Mouse (Mus musculus) cerebellum, postnatal 14 days (tissue): ENCODE measurements around the gene Gm45234.

Experiments used
- DNase-seq, 2 experiments: peaks; one replicate each; pipeline ENCODE4 v3.0.0; 2021; ENCODE audit warnings: mixed read lengths in 2 of 2

Gene Gm45234

DNA sequence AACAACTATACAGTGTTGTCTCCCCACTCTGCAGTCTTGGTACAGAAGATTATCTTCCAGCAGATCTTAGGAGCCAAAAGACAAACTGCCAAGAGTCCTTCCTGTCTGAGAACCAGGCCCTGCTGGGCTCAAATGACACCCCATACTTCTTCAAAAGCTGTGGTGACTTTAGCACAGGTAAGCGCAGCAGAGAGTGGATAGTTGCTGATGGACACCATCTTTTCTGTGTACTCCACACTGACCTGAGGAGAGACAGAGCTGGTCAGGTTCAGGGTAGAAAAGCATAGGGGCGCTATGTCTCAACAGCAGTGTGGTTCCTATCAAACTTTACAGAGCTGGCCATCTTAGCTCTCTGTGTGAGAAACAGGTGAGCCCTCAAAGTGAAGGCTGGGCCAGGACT is 51.4 kb downstream of the Gm45234 start:
- no peak for DNase-seq

GRCm38 (mm10) chr6:124703789-124704188 is 52.0 kb downstream of the Gm45234 start:
- DNase-seq: no peak

DNA sequence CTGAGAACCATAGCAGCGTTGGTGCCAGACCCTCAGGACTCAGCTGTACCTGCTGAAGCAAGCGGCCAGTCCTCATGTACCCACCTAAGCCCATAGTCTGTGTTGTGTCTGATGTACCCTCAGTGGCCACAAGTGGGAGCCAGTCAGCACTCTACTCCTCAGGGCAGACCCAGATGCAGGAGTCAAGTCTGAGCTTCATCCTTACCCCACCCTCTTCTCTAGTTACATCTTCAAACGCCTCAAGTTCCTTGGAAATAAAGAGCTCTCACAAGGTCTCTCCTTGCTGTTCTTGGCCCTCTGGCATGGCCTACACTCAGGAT is 53.1 kb downstream of the Gm45234 start:
- DNase-seq: peak; percentile 84 to 88

DNA sequence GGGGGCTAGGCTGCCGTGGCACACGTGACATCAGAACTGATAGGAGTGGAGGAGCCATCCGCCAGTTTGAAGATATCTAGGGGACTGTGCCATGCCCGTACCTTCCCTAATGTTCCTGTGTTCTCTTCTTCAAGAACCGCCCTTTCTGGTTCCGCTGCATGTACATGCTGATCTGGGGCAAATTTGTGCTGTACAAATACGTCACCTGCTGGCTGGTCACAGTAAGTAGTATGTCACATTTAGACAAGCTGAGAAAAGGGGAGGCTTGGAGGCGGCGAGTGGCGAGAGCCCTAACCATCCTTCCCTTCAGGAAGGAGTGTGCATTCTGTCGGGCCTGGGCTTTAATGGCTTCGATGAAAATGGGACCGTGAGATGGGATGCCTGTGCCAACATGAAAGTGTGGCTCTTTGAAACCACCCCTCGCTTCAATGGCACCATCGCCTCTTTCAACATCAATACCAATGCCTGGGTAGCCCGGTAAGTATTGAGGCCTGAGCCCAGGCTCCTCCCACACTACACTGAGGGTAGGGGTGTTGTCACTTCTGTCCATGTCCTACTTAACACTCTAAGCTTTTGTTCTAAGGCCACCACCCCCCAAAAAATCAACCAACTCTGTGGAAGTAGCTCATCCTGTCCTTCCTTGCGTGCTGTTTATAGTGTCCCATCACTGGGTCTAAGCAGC is 53.6 kb downstream of the Gm45234 start:
- DNase-seq: no peak

GRCm38 (mm10) chr6:124701338-124701737 is 54.5 kb downstream of the Gm45234 start:
- DNase-seq: no peak

GRCm38 (mm10) chr6:124699962-124700610 is 55.7 kb downstream of the Gm45234 start:
- DNase-seq: peak; percentile 61 to 65

GRCm38 (mm10) chr6:124699366-124699765 is 56.5 kb downstream of the Gm45234 start:
- DNase-seq: peak; percentile 32 to 40

DNA sequence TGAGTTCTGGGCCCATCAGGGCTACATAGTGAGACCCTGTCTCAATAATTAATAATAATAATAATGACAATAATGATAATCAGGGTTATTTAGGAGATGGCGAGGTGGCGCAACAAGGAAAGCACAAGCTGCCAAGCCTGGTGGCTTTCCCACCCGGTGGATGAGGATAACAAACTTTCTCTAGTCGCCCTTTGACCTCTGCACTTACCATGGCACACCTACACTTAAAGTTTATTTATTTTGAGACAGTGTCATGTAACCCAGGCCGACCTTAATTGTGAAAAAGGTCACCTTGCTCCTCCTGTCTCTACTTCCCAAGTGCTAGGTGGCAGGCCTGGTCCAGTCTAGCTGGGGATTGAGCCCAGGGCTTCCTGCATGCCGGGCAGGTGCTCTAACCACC is 57.1 kb downstream of the Gm45234 start:
- DNase-seq: no peak

DNA sequence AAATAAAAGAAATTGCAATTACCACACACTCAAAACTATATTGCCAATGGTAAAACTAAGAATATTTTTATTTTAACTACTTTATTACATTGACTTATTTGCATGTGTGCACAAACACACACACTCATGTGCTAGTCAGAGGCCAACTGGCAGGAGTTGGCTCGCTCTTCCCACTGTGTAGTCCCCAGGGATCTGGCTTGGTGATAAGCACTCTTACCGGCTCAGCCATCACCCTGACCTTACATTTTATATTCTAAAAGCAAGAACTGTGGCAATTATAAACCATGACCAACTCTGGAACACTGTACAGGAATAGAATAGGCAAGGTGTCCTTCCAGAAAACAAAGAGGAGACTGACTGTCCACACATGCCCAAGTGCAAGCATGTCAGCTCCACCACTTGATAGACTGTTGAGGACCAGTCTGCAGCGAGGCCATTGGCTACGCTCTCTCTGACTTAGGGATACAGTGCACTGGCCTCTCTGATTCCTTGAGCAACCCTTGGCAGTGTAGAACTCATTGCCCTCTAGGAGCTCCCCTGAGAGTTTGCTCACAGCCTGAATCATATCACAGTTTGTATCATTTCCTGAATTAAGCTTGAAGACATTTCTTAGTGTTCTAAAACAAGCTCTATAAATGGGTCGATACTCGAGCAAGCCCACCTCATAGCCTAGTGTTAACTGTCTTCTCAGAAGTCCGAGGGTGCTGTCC is 59.2 kb downstream of the Gm45234 start:
- DNase-seq: no peak

DNA sequence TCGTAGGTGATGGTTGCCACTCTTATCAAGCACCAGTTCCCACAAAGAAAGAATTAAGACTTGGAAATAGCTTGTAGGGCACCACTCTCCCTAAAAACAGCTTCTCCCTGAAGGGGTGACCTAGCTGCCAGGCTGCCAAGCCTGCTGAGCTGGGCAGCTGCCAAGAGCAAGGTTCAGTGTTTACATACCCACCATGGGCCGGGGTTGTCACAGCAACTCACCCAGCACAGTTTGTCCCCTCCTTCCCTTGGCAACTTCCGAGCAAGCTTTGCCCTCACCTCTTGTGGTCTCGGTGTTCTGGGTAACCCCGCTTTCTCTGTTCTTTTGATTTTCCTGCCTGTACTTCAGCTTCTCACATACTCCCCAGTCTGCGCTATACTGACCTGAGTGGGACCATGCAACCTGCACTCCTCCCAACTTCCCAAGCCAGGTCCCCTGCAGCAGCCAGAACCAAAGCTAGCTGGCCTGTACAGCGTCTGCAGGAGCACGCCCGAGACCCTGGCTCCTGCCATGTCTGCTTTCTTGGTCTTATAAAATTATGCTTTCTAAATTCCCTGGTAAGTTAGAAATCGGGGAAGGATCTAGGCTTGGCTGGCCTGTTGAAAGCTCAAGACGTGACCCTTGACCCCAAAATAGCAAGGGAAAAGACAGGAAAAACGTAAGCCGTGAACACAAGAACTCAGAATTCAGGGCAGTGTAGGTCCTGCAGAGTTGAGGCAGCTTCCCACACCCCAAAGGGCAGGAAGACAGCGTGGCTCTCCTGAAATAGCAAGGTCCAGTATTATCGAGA is 61.5 kb downstream of the Gm45234 start:
- DNase-seq: peak; percentile 77 to 79

- DNase-seq: no peak
These were observed 62.4 kb downstream of the Gm45234 start for GRCm38 (mm10) chr6:124693243-124693981.

GRCm38 (mm10) chr6:124690517-124690916 is 65.3 kb downstream of the Gm45234 start:
- no peak for DNase-seq
